Mouse (Mus musculus) brain, embryonic 14.5 days (tissue): ENCODE measurements around the gene Grin1. TPM values are rescaled to one million over a fixed set of nuclear protein-coding genes. Genes with fewer than 3 reads are reported as not detected.
"Not testable (repeated sequence)": the region's sequence is repeated elsewhere in the genome, so short reads cannot be mapped to it uniquely, and the experiment has no call there.

Source experiments
- DNase-seq: peaks from one replicate; pipeline ENCODE4 v3.0.0-alpha.2; 2011; ENCODE audit warnings: low read depth
- CTCF ChIP-seq: fragments of 200-500 bp; IDR thresholded peaks from 2 replicates; pipeline ENCODE4 v1.5.1; 2012; ENCODE audit warnings: inconsistent platforms, mild to moderate bottlenecking, moderate library complexity, borderline replicate concordance; ENCODE audit not compliant: insufficient read depth, insufficient read length; ENCODE audit errors: extremely low read depth
- POLR2A ChIP-seq: fragments of 200-500 bp; IDR thresholded peaks from 2 replicates; pipeline ENCODE4 v1.6.1; 2012; ENCODE audit warnings: mild to moderate bottlenecking, inconsistent platforms, borderline replicate concordance; ENCODE audit not compliant: poor library complexity, insufficient read depth, insufficient read length, severe bottlenecking; ENCODE audit errors: extremely low read depth
- polyA plus RNA-seq: library from polyadenylated mRNA; depleted of rRNA; stranded (reverse); fragments of >200 nt; gene quantifications from 2 replicates; pipeline ENCODE4 v1.2.3, GENCODE M21; 2012

The Grin1 gene
- polyA plus RNA-seq, 1 experiment: 47.2 TPM

- TF ChIP-seq CTCF (no peak), POLR2A (no peak)
- peak; percentile 61 for DNase-seq
Measured at GRCm38 (mm10) chr2:25267241-25267640, 51.7 kb downstream of the Grin1 start.

DNA sequence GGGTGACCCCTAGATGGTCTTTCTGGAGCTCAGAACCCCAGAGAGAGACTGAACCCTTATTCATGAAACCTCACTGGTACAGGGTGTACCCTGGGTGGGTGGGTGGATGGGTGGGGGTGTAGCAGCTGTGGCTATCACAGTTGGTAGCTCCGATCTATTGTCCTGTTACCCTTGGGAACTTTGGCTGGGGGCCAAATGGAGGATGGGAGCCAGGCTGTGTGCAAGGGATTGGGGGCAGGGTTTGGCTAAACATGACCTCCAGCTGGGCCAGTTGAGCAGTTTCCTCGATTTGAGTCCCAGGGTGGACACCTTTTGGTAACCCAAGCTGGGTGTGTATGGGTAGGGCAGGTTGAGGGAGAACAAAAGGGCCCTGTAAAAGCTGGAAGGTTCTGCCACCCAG, 52.3 kb downstream of the Grin1 start:
- peak; percentile 29 for DNase-seq
- TF ChIP-seq CTCF (no peak), POLR2A (no peak)

GRCm38 (mm10) chr2:25265897-25266656, 52.9 kb downstream of the Grin1 start:
- DNase-seq: peak; percentile 50
- TF ChIP-seq POLR2A: no peak
- no peak for TF ChIP-seq CTCF

GRCm38 (mm10) chr2:25264851-25265250, 54.1 kb downstream of the Grin1 start:
- TF ChIP-seq POLR2A (no peak), CTCF (no peak)
- DNase-seq: no peak

DNA sequence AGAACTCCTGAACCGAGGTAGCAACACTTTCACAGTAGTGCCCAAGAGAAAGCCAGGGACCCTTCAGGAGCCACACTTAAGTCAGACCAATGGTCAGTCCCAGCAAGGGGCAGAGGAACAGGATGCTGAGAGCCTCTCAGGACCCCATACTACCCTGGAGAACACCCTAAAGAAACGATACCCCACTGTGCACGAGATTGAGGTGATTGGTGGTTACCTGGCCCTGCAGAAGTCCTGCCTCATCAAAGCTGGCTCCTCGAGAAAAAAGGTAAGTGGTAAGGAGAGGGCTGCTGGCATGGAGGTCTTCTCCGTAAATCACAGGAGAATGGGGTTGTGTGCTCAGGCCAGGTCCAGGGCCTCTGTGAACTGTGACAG, 54.7 kb downstream of the Grin1 start:
- TF ChIP-seq POLR2A: no peak
- TF ChIP-seq CTCF: no peak
- DNase-seq: no peak

GRCm38 (mm10) chr2:25263623-25264285, 55.2 kb downstream of the Grin1 start:
- no peak for DNase-seq
- TF ChIP-seq CTCF (no peak), POLR2A (no peak)

GRCm38 (mm10) chr2:25262795-25263622, 56.0 kb downstream of the Grin1 start:
- DNase-seq: peak; percentile 58
- TF ChIP-seq CTCF: no peak
- no peak for TF ChIP-seq POLR2A

- peak; percentile 99 for DNase-seq
- TF ChIP-seq POLR2A (peak; percentile 62; the same call in 1 of the 2 replicates), CTCF (no peak)
Measured at GRCm38 (mm10) chr2:25262291-25262767, 56.7 kb downstream of the Grin1 start, which contains the start of gene Tprn. Tprn (plus strand) TSS chr2:25262618.

DNA sequence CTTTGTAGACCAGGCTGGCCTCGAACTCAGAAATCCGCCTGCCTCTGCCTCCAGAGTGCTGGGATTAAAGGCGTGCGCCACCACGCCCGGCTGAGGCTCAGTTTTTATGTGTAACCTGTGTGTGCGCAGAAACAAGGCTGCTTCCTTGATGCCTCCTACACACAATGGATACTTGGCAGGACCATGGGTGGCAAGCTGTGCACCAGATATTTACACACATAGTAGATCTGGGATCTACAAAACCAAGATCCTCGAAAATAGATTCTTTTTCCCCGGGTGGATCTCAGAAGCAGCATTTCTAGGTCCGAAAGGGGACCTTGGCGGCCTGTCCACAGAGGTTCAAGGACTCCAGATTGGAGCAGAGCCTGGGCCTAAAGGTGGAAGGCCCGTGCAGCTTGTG, 57.1 kb downstream of the Grin1 start:
- TF ChIP-seq CTCF (no peak), POLR2A (no peak)
- DNase-seq: no peak

DNA sequence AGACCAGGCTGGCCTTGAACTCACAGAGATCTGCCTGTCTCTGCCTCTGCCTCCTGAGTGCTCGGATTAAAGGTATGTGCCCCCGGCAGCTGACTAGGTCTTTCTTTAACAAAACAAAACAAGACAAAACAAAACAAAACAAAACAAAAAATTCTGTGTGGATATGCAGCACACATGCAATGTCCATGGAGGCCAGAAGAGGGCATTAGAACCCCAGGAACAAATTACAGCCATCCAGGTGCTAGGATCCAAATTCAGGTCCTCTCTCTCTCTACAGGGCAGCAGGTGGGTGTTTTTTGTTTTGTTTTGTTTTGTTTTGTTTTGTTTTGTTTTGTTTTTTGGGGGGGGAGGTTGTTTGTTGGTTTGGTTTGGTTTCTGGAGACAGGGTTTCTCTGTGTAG, 60.1 kb downstream of the Grin1 start:
- no peak for TF ChIP-seq POLR2A
- peak; percentile 39; the same call in 1 of the 2 replicates for TF ChIP-seq CTCF
- no peak for DNase-seq

DNA sequence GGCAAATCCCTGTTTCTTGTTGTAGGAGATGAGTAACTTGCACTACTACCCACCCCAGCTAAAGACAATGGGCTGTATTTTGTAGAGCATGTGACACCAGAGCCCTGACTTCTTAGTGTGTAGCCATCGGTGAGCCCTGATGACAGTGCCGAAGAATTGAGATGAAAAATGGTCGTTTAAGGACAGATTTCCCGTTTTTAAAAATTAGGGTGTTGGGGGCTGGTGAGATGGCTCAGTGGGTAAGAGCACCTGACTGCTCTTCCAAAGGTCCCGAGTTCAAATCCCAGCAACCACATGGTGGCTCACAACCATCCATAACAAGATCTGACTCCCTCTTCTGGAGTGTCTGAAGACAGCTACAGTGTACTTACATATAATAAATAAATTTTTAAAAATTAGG, 61.7 kb downstream of the Grin1 start:
- DNase-seq: not testable (repeated sequence)

DNA sequence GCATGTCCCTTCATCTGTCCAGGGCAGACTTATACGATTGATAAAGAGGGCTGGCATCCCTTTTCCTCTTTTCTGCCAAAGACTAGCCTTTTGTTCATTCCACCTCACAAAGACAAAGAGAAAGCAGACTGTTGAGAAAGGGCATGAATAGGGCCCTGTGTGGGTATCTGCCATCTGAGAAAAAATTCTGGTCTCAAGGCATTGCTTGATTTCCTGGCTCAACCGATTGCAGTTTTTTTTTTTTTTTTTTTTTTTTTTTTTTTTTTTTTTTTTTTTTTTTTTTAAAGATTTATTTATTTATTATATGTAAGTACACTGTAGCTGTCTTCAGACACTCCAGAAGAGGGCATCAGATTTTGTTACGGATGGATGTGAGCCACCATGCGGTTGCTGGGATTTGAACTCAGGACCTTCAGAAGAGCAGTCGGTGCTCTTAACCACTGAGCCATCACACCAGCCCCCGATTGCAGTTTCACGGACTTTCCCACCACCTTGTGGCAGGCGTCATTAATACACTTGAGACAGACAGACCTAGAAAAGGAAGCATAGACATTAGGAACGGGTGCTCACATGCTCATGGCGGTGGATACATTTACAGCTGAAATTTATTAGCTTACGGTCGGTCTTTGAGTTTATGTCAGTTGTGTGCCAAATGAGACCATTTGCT, 62.4 kb downstream of the Grin1 start:
- DNase-seq: not testable (repeated sequence)
